Mouse (Mus musculus) neutrophil, adult 59 days (primary cell): ENCODE measurements around the gene Mapre1. TPM values are rescaled to one million over a fixed set of nuclear protein-coding genes. Genes with fewer than 3 reads are reported as not detected.

Experiments used
- total RNA-seq, 2 experiments: library from RNA; stranded (reverse); gene quantifications; 1 replicate in 1 of 2; 2 replicates in 1 of 2; pipeline ENCODE4 v1.2.4; 2023

The Mapre1 gene
- 100 to 1,000 TPM; 111 to 124 TPM for total RNA-seq

GRCm38 (mm10) chr2:153740500-153741436 is at the start of gene Mapre1:
Mapre1 (plus strand) TSS chr2:153741274.

GRCm38 (mm10) chr2:153696352-153696751 is 44.7 kb upstream of the Mapre1 start, which contains the start of gene Dnmt3c:
Dnmt3c (plus strand) TSS chr2:153696652.

GRCm38 (mm10) chr2:153779394-153779981 is 38.4 kb downstream of the Mapre1 start, which contains the start of gene Efcab8:
Efcab8 (plus strand) TSS chr2:153779931.

Other genes starting within 250 kb of the Mapre1 start
- not detected for gene 4930404H24Rik, start 248.5 kb upstream of the Mapre1 start, total RNA-seq
- gene Nol4l, start 211.3 kb upstream of the Mapre1 start, total RNA-seq = 1 to 10 TPM; 1.4 to 2.3 TPM
- 10 to 100 TPM; 24.0 to 28.9 TPM for gene Commd7, start 108.5 kb upstream of the Mapre1 start, total RNA-seq
- gene Dnmt3b, start 91.8 kb upstream of the Mapre1 start, total RNA-seq = 1 to 10 TPM; 2.2 to 2.6 TPM
- not detected for gene Dnmt3c, start 44.6 kb upstream of the Mapre1 start, total RNA-seq
- under 1 TPM; 0.31 TPM for gene Efcab8, start 38.7 kb downstream of the Mapre1 start, total RNA-seq
- not detected for gene Sun5, start 129.8 kb downstream of the Mapre1 start, total RNA-seq
- gene Bpifb2, start 133.8 kb downstream of the Mapre1 start, total RNA-seq = not detected
- not detected for gene Bpifb6, start 159.1 kb downstream of the Mapre1 start, total RNA-seq
- not detected for gene Bpifb3, start 177.0 kb downstream of the Mapre1 start, total RNA-seq
- gene Bpifb4, start 196.9 kb downstream of the Mapre1 start, total RNA-seq = not detected
- gene Bpifa6, start 233.7 kb downstream of the Mapre1 start, total RNA-seq = not detected